Mouse (Mus musculus) E14TG2a.4 (cell line): ENCODE measurements around the gene Ptprq.

ENCODE experiments used
- CTCF ChIP-seq: conservative IDR thresholded peaks from 2 replicates; pipeline ENCODE4 v1.5.1; 2014; ENCODE audit warnings: low read length
- NANOG ChIP-seq: IDR thresholded peaks from 2 replicates; pipeline ENCODE4 v1.6.1; 2014; ENCODE audit warnings: borderline replicate concordance, low read length, mixed read lengths
- POU5F1 ChIP-seq: IDR thresholded peaks from 2 replicates; pipeline ENCODE4 v1.6.1; 2014; ENCODE audit warnings: low read length, borderline replicate concordance

- no peak for TF ChIP-seq CTCF
- no peak for TF ChIP-seq POU5F1
- no peak for TF ChIP-seq NANOG
These were observed 223.4 kb downstream of the Ptprq start for GRCm38 (mm10) chr10:107496402-107496801.
